Mouse (Mus musculus): Measurements from ENCODE around the gene Ccdc148.

GRCm38 (mm10) chr2:59049686-59050085 is 110.8 kb downstream of the Ccdc148 start:
- TF ChIP-seq CTCF (IDR thresholded peaks at IDR 0.05; ENCODE audit: low read depth) (no peak), EP300 (IDR thresholded peaks at IDR 0.05; ENCODE audit: low read depth) (no peak)

Data from liver, postnatal 0 days (tissue).